Mouse (Mus musculus) heart, embryonic 11.5 days (tissue): ENCODE data around the gene Slc23a2. TPM values are rescaled to one million over a fixed set of nuclear protein-coding genes. Genes with fewer than 3 reads are reported as not detected.

ENCODE experiments used
- ATAC-seq: fragments of 200-750 bp; cut with Nextera tagmentation; replicated peaks from 2 replicates; pipeline ENCODE4 v1.8.0; 2017; ENCODE audit warnings: moderate library complexity; ENCODE audit not compliant: insufficient number of reproducible peaks, low FRiP score, low TSS enrichment
- H3K27ac ChIP-seq: fragments of 300-500 bp; sonication (generic); 2 replicates; pipeline ENCODE4 v1.5.1; 2014; ENCODE audit warnings: mild to moderate bottlenecking, low read depth, low read length
- H3K27me3 ChIP-seq: fragments of 300-500 bp; sonication (generic); 2 replicates; pipeline ENCODE4 v1.6.1; 2014; ENCODE audit warnings: mild to moderate bottlenecking, low read length, mixed read lengths; ENCODE audit not compliant: control insufficient read depth, insufficient read depth
- H3K36me3 ChIP-seq: fragments of 300-500 bp; sonication (generic); 2 replicates; pipeline ENCODE4 v1.6.1; 2014; ENCODE audit warnings: mild to moderate bottlenecking, low read length, moderate library complexity, mixed read lengths; ENCODE audit not compliant: control insufficient read depth, insufficient read depth
- H3K4me1 ChIP-seq: fragments of 300-500 bp; sonication (generic); 2 replicates; pipeline ENCODE4 v1.6.1; 2014; ENCODE audit warnings: low read length; ENCODE audit not compliant: control insufficient read depth, insufficient read depth
- H3K4me2 ChIP-seq: fragments of 300-500 bp; sonication (generic); 2 replicates; pipeline ENCODE4 v1.6.1; 2014; ENCODE audit warnings: mild to moderate bottlenecking, moderate library complexity
- H3K4me3 ChIP-seq: fragments of 300-500 bp; sonication (generic); 2 replicates; pipeline ENCODE4 v1.5.1; 2014; ENCODE audit warnings: low read depth, low read length
- H3K9ac ChIP-seq: fragments of 300-500 bp; sonication (generic); 2 replicates; pipeline ENCODE4 v1.6.1; 2014; ENCODE audit warnings: mild to moderate bottlenecking, low read depth, low read length, moderate library complexity
- H3K9me3 ChIP-seq: fragments of 300-500 bp; sonication (generic); replicated peaks from 2 replicates; pipeline ENCODE4 v1.6.1; 2016; ENCODE audit warnings: low read length; ENCODE audit not compliant: control insufficient read depth
- WGBS: fragments of 180-500 bp; shearing (Covaris S2); extraction: QIAGEN DNeasy Blood & Tissue Kit; methylation state at CpG from one replicate; pipeline ENCODE4 v1.1.7; 2014; ENCODE audit not compliant: insufficient replicate concordance; 5-methylcytosine and 5-hydroxymethylcytosine counted together
- polyA plus RNA-seq: library from polyadenylated mRNA; unstranded; fragments of >200 nt; fragmentation: Nextera tagmentation; extraction: Ambion mirVana; gene quantifications from 2 replicates; pipeline ENCODE4 v1.2.1, GENCODE M21; 2014

Gene Slc23a2
- polyA plus RNA-seq, 1 experiment from 2014 or later: 8.7 TPM

DNA sequence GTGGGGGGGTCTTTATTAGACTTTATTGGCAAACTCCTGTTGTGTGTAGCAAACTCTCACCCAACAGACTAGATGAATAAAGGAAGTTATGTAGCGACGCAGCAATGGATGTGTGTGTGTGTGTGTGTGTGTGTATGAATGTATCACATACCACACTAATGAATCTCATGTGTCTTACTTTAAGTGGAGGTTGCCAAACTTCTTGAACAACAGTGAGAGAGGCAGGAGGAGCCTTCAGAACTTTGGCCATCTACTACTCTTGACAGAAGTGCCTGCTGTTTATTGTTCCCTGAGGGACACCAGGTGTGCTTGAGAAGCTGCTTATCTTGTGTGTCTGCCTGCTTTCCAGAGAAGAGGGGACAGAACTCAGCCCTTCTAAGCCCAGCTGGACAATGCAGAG, 134.1 kb downstream of the Slc23a2 start:
- Histone ChIP-seq H3K4me2 (no peak overlapping the region), H3K27ac (no peak overlapping the region), H3K4me1 (0 out of 2 replicates have a peak, but pooled peaks cover 6% of the 10 kb centered on the region), H3K27me3 (no peaks in the 10 kb centered on the region), H3K36me3 (no peaks in the 10 kb centered on the region), H3K9me3 (no peaks in the 10 kb centered on the region), H3K4me3 (no peak overlapping the region), H3K9ac (no peak overlapping the region)
- ATAC-seq: no peak
- WGBS: 91% methylated on average over 2 of the region's 2 CpGs

DNA sequence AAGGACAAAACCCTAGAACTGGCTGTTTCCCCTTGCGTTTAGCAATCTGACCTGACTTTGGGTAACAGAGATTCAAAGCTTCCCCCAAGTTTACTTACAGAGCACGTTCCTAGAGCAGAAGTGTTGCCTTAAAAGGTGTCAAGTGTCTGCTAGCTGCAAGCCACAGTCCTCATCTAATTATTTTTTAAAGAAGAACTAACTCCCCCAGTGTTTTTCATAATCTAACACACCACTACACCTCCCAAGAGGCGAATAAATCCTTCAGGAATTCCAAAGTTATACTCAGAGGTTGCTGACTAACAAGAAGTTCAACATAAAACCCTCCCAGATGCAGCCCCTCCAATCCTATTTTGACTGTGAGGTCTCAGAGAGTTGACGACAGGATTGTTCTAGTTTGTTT, 136.7 kb downstream of the Slc23a2 start:
- Histone ChIP-seq H3K9me3 (no peaks in the 10 kb centered on the region), H3K4me3 (no peak overlapping the region), H3K4me2 (no peak overlapping the region), H3K4me1 (0 out of 2 replicates have a peak, but pooled peaks cover 6% of the 10 kb centered on the region), H3K9ac (no peak overlapping the region), H3K27me3 (no peaks in the 10 kb centered on the region), H3K36me3 (no peaks in the 10 kb centered on the region), H3K27ac (no peak overlapping the region)
- WGBS: 51% methylated on average over 4 of the region's 4 CpGs
- ATAC-seq: no peak

DNA sequence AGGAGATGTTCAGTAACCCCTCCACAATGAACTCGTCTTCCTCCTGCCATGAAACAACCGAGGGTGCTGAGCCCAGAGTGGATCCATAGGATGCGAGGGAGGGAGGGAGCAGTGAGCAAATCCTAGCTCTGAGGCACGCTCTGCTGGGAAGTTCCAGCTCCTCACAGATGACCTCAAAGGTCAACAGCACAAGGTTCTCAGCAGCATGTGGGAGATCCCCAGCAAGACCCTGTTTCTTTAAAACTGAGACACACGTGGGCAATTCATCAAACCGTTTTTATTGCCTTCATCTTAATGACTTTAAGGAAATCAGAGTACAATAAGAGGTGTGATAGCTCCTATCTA, 137.5 kb downstream of the Slc23a2 start:
- Histone ChIP-seq H3K4me1 (0 out of 2 replicates have a peak, but pooled peaks cover 6% of the 10 kb centered on the region), H3K9ac (no peak overlapping the region), H3K27me3 (no peaks in the 10 kb centered on the region), H3K4me2 (no peak overlapping the region), H3K9me3 (no peaks in the 10 kb centered on the region), H3K36me3 (no peaks in the 10 kb centered on the region), H3K27ac (no peak overlapping the region), H3K4me3 (no peak overlapping the region)
- 36% methylated on average over 6 of the region's 6 CpGs for WGBS
- no peak for ATAC-seq

DNA sequence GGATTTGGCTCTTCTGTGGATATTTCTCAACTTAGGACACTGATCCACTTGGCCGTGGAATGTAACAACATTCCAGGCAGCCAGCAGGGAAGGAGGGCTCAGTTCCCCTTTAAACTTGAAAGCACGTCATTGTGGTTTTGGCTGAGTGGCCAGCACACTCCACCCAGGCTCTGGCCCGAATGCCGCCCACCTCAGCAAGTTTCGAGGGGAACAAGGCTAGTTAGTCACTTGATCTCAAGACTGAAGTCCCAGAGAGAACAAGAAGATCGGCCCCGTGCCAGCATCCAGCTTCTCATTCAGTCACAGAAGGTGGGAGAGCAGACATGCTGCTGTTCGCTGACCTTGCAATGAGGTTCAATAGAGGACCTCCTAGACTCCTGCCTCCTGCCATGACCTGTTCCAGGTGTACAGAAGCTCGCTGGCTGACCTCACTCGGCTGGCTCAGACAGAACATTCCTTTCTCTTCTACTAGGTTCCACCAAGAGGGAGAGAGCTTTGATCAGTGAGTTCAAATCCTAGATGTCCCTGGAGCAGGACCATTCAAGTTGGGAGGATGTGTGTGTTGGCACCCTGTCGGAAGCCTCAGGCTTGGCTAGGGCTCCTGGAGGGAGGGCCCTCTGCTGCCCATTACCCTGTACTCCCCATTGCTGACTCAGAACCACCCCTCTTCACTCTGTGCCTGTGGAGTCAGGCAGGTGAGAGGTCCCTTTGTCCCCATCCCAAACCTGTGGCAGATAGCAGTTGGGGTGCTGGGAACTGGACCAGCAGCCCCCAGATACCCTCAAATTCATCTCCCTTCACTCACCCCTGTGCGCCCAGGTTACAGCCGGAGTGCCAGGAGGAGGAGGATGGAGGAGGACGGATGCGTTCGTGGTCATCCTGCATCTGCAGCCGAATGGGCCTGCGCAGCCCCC, 138.1 kb downstream of the Slc23a2 start:
- Histone ChIP-seq H3K4me2 (no peak overlapping the region), H3K4me1 (0 out of 2 replicates have a peak, but pooled peaks cover 6% of the 10 kb centered on the region)
- 67% methylated on average over 18 of the region's 18 CpGs for WGBS

DNA sequence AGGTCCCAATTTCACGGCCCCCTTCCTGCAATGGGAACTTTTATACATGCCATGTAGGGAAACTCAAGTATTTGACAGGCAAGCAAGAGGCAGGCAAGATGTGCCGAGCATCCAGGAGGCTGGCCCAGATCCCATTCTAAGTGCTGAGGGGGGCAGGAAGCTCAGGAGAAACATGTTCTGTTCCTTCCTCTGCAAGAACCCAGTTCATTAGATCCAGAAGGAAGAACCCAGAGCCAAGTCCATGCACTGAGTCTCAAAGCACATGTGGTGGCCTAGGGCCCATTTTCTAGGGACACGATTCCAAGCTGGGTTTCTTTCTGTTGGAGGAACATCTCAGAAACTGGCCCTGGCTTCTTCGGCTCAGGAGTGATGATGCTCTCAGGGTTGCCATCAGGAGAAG, 139.5 kb downstream of the Slc23a2 start:
- no peak for ATAC-seq
- Histone ChIP-seq H3K4me1 (0 out of 2 replicates have a peak, but pooled peaks cover 10% of the 10 kb centered on the region), H3K36me3 (no peaks in the 10 kb centered on the region), H3K9ac (no peak overlapping the region), H3K27ac (no peak overlapping the region), H3K4me2 (no peak overlapping the region), H3K4me3 (no peak overlapping the region), H3K9me3 (no peaks in the 10 kb centered on the region), H3K27me3 (no peaks in the 10 kb centered on the region)
- 85% methylated on average over 4 of the region's 4 CpGs for WGBS

More for the DNA sequence above, 138.1 kb downstream of the Slc23a2 start:
- no peaks in the 10 kb centered on the region for H3K36me3 ChIP-seq
- H3K9me3 ChIP-seq: no peaks in the 10 kb centered on the region
- H3K27ac ChIP-seq: no peak overlapping the region
- H3K9ac ChIP-seq: no peak overlapping the region
- no peak overlapping the region for H3K4me3 ChIP-seq
- ATAC-seq: no peak
- no peaks in the 10 kb centered on the region for H3K27me3 ChIP-seq

DNA sequence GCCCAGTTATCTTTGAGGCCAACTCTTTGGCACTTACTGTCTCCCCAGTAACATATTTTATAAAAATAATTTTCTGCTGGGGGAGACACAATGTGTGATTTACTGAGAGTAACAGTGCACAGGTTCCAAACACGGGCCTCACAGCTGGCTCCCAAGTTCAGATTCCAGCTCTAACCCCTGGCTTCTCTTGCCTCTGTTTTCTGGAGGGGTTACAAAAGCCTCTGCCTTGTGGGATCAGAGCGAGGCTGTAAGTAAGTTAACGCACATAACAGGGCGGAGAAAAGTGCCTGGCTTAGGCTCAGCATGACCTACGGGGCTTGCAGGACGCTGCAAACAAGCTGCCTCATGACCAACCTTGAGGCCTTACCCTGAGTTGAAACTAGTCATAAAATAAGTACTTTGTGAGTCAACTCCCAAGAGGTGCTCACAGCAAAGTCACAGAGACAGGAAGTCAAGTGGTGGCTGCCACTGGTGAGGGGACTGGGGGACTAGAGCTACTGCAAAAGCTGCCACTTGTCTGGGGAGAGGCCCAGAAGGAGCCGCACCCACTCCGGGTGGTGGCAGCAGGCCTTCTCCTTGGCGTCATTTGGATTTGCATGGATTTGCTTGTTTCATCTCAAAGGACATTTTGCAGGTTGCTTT, 140.3 kb downstream of the Slc23a2 start:
- Histone ChIP-seq H3K4me1 (0 out of 2 replicates have a peak, but pooled peaks cover 10% of the 10 kb centered on the region), H3K4me3 (no peak overlapping the region), H3K4me2 (no peak overlapping the region), H3K27me3 (no peaks in the 10 kb centered on the region), H3K36me3 (no peaks in the 10 kb centered on the region), H3K9ac (no peak overlapping the region), H3K9me3 (no peaks in the 10 kb centered on the region), H3K27ac (no peak overlapping the region)
- no peak for ATAC-seq
- WGBS: 75% methylated on average over 9 of the region's 9 CpGs

DNA sequence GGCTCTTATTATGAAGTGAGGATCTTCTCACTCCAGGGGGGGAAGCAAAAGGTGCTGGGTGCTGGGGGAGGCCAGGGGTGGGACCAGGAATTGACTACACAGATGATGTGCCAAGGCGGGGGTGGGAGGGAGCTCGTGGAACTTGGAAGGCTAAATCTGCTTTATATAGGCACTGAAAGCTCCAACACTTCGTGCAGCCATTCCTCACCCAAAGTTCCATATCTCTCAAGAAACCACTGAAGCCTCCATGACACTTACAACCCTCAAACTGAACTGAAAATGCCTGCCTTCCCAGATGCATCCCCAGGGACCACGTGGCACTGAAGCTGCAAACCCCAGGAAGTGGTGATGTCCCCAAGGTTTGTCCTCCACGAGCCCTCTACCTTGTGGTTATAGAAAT, 141.0 kb downstream of the Slc23a2 start:
- 0 out of 2 replicates have a peak, but pooled peaks cover 10% of the 10 kb centered on the region for H3K4me1 ChIP-seq
- H3K9ac ChIP-seq: no peak overlapping the region
- no peak overlapping the region for H3K27ac ChIP-seq
- no peak overlapping the region for H3K4me3 ChIP-seq
- no peak for ATAC-seq
- H3K27me3 ChIP-seq: no peaks in the 10 kb centered on the region
- H3K4me2 ChIP-seq: no peak overlapping the region
- no peaks in the 10 kb centered on the region for H3K36me3 ChIP-seq
- H3K9me3 ChIP-seq: no peaks in the 10 kb centered on the region
- WGBS: 71% methylated on average over 5 of the region's 5 CpGs
